Mouse (Mus musculus) v-Abl transformed pro-B cells (cell line): ENCODE data around the gene Xlr3a.
"Not testable (repeated sequence)": the region's sequence is repeated elsewhere in the genome, so short reads cannot be mapped to it uniquely, and the experiment has no call there.

ENCODE experiments used
- in situ Hi-C, 2 experiments: fragments of 400-800 bp; cut with MboI; formaldehyde crosslinking; loops; one replicate each; pipeline ENCODE4 v1.15.1; 2025; ENCODE audit not compliant: unreplicated experiment in 2 of 2

Gene Xlr3a

DNA sequence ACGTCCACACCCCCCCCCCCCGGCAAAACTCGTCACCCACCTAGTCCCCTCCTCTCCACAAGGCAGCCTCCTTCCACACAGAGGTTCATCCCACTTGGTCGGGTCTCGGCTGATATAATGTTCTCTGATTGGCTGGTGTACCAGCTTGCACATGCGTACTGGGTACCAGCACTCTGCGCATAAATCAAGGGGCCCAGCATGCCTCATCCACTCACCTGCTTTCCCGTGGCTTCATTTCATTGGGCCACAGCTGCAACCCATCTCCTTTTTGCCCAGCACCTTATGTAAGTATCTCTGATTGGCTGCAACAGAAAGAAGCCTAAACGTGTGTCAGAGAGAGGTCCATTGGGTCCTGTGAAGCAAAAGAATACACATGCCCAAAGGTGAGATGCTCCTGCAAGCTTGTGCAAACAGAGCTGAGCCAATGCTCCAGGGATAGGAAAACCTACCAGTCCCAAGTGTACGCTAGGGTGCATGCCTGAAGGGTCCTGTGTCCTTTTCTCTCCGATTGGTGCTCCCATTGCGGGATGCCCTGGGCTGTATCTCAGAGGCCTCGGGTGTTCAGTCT is at the start of gene Xlr3a:
Gene Xlr3a, minus strand, starts transcription at position 155 of the 568 bp plus-strand sequence.
- in situ Hi-C loops = not testable (repeated sequence)

DNA sequence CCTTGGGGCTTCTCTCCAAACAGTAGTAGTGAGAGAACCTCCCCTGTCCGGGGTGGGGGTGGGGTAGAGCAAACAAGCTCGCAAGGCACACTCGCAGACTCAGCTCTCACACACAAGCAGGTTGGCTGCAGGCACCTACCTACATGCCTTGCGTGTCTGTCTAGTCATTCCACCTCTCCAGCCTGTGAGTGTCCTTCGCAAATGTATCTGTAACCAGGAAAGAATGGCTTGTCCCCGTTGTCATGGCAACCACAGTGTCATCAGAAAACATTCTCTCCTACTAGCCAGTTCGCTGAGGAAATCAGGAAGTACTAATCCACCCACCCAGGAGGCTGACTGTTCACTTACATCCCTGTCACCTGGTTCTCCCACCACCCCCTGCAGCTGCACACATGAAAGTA is 46.3 kb upstream of the Xlr3a start:
- in situ Hi-C loops = not testable (repeated sequence)

DNA sequence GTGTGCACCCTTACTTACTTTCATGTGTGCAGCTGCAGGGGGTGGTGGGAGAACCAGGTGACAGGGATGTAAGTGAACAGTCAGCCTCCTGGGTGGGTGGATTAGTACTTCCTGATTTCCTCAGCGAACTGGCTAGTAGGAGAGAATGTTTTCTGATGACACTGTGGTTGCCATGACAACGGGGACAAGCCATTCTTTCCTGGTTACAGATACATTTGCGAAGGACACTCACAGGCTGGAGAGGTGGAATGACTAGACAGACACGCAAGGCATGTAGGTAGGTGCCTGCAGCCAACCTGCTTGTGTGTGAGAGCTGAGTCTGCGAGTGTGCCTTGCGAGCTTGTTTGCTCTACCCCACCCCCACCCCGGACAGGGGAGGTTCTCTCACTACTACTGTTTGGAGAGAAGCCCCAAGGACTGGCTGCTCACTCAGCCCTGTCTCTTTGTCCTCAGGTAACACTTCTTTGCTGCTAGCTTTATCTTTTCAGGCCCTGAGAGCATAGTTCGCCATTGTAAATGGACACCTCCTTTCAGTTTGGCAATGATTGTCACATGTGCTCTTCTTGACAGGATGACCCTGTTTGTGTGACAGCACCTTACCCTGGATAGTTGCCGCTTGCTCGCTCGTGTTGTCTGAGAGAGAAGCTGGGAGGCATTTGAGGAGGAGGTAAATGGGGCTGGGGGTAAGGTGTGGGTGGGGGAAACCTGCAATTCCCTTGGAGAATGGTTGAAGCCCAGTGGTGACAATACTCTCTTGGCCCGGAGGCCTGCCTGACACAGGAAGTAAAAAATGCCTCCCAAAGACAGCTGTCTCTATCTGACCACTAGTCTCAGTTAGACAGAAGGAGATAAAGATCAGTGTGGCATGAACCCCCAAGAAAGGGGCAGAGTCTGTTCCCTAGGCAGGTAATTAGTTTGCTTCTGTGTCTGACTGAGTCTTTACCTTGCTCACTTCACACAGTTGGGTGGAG is 26.2 kb upstream of the Xlr3a start:
- in situ Hi-C loops = not testable (repeated sequence)

DNA sequence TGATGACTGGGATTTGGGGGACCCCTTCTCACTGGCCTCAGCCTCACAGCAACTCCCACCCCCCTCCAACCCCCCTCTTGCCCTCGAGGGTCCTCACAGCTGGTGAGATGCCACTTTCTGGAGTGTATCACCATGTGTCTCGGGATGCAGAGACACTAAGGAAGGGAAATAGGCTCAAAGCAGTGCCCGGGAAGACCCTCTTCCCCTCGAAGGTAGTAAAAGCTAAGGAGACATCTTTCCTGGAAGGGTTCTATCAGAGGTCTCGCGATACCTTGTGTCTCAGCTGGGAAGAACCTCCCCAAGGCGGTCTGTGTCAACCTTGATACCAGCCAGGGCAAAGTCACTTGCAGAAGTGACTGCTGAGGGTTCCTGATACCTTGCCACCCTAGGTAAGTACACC is 19.9 kb upstream of the Xlr3a start, which contains the start of gene Gm14685:
Gene Gm14685, plus strand, starts transcription at position 301 of the 400 bp plus-strand sequence.
- in situ Hi-C loops = not testable (repeated sequence)

DNA sequence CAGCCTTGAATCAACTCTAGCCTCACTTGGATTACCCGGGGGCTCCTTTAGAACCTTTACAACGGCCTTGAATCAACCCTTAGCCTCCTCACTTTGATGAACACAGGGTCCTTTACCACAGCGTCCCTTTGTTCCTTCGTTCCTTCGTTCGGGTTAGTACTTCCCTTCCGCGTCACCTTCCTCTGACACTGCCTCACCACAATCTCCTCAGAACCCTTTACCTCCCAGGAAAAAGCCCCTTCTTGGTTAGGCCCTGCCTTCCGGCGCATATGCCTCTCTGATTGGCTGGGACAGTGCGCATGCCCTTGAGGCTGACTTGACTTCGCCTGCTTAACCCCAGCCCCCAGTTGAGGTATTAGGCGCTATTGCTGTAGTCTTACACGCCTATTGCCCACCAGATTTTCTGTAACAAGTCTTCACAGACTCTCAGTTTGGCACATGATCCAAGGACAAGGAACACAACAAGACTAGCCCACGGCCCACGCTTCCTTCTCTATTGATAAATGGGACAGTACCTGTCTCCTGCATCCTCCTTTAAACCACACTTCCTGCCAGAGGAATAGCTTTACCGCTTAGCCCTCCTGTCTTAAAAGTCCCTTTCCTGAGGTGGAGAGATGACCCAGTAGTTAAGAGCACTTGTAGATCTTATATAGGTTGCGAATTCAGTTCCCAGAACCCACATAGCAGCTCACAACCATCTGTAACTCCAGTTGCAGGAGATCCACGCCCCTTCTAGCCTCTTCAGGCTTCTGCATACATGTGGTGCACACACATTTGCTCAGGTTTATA is 14.4 kb downstream of the Xlr3a start, which contains the start of gene Xlr4a:
Gene Xlr4a, minus strand, starts transcription at position 212 of the 789 bp plus-strand sequence.
- in situ Hi-C loops = not testable (repeated sequence)

DNA sequence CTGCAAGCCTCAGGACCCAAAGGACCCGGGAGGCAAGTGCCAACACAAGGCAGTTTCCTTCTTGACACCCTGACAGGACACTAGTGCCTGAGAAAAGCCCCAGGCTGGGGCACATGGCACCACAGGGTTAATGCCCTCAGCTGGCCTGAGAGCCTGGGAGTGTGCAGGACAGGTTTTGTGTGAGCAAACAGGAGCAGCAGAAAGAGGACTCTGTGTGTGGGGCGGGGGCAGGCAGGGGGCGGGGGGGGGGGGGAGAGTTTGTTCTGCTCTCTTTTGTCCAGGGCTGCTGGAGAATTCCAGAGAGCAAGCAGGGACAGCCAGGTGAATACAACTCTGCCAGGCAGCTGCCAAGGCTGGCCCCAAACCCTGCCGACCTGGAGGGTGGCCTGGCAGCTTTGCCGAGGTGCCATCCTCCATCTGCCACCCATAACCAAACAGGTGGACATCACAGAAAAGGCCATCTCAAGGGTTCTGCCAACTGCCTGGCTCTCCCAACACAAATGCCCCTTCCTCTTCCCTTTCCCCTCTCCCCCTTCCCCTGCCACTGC is 30.1 kb downstream of the Xlr3a start:
- in situ Hi-C loops = loop anchor here in 1 of 2 experiments (25.0 kb wide), 1 partner anchor 370 kb away; the partner anchor contains the start of gene Trex2

DNA sequence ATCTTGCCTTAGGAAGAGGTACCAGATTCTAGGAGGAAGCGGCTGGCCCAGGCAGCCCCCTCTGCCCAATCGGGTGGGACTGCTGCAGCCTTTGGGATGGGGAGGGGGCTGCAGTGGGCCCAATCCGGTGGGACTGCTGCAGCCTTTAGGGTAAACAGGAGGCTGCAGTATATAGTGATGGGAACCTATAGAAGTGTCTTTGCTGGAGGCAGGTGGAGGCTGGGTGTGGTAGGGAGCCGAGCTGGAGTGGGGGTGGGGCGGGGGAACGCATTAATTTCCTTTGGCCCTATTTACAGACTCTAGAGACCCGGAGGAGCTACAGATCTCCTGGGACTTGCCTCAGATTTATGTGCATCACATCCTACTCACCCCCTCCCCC is 32.5 kb downstream of the Xlr3a start, which contains the start of gene Pnma3:
Gene Pnma3, plus strand, starts transcription at position 373 of the 379 bp plus-strand sequence.
- in situ Hi-C loops = loop anchor here in 1 of 2 experiments (25.0 kb wide), 1 partner anchor 373 kb away; the partner anchor contains the start of gene Trex2

DNA sequence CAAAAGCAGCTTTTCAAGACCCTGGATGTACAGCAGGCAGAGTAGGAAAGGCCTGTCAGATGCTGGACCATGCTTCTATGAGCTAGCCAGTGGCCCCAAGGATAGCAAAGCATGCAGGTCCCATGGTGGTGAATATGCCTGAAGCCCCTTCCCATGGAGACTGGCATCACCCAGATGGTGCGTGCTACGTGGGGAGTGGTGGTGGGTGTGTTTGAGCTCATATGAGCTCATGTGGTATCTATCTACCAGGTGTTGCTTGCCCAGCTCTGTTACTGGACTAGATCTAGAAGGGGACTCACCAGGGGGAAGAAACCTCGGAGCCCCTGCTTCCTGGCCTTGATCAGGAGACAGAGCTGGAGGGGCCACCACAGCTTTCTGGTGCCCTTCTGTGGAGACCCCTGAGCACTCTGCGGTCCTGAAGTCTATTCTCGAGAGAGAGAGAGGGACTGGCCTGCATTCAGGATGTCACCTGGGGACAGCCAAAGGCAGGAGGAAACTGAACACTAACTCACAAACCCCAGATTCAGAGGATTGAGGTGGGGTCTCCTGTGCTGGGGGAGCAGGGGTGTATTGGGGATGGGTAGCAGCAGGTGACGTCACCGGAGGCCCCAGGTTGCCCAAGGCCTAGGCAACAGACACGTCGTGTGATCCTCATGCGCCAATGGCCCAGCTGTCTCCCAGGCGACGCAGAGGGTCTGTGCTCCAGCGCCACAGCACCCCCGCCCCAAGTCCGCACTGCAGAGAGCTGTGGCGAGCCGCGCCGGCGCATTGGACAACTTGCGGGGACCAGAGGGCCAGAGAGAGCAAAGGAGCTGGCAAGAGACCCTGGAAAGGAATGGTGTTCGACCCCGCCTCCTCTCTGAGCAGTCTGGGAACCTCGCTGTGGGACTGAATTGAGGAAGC is 33.1 kb downstream of the Xlr3a start:
- in situ Hi-C loops = loop anchor here in 1 of 2 experiments (25.0 kb wide), 1 partner anchor 374 kb away; the partner anchor contains the start of gene Trex2

DNA sequence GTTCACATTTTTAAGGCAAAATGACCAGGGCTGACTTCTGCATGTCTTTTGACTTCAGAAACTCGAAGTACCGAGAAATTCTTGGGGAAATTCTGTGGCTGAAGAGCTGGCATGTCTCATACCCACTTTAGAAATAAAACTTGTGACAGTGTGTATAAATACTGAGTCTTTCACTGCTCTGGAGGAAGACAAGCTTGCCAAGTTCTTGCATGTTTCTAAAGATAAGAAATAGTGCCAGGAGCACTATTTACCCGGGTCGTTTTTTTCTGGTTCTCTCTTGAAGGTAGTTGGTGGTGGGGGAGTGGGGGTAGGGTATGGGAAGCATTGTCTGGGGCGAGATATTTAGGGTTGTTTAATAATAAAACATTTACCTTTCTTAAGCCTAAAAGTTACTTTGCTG is 34.6 kb downstream of the Xlr3a start:
- in situ Hi-C loops = loop anchor here in 1 of 2 experiments (25.0 kb wide), 1 partner anchor 375 kb away; the partner anchor contains the start of gene Trex2

DNA sequence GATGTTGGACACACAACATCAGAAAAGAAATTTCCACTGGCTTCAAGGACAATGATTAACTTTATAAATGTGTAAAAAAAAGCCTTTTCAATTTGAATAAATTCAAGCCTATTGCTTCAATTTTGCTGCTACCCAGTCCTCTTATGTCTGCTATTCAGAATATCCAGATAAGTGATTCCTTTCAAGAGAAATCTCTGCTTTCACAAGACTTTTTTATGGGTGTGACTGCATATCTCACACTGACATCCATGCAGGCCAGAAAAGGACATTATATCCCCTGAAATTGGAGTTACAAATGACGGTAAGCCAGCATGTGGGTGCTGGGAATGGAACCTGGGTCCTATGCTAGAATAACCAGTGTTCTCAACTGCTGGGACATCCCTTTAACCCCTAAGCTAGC is 35.4 kb downstream of the Xlr3a start:
- in situ Hi-C loops = loop anchor here in 1 of 2 experiments (25.0 kb wide), 1 partner anchor 376 kb away; the partner anchor contains the start of gene Trex2

DNA sequence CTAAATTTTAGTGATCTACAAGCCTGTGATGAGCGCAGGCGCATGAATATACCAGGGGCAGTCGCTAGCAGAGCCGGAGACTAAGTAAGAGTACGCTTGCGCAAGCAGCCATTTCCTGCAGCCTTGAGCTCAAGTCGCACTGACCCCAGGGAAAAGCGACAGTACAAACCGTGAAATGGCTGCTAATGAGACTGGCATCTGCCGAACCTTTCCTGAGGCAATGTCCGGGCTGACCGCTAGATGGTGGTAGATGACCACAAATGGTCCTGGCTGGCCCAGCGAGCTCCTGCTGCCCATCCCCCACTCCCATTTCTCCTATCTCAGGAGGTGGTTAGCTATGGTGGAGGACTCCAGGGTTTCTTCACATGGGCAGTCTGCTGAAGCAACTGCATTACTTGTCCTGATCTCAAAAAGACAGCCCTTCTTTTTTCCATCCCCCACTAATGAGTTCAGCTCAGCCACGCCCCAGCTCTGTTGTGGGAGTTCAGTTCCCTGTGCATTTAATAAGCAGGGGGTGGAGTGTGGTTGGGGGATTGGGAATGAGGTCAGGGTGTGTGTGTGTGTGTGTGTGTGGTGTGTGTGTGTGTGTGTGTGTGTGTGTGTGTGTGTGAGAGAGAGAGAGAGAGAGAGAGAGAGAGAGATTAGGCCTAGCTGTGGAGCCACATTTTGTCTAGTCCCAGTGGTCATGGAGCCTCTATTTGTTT is 42.9 kb downstream of the Xlr3a start:
- in situ Hi-C loops = loop anchor here in 1 of 2 experiments (10.0 to 25.0 kb wide), 2 partner anchors 383 to 631 kb away; partner anchors contain the start of gene Trex2

DNA sequence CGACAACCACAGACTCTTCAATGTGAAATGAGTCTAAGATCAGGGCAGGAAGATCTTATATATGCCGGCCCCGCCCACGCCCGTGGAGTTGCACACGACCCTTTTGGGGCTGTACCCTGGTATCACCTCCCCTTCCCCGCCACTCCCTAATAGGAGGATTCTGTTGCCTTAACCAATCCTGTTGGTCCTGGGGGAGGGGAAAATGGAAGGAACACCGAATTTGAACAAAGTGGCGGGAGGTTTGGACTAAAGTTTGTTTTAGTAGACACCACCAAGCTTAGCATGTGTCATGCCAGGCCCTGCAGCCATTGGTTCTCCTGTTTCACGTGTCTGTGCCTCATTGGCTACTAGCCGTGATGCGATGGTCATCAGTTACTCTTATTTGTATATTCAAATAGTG is 57.2 kb downstream of the Xlr3a start:
- in situ Hi-C loops = no loop called here

DNA sequence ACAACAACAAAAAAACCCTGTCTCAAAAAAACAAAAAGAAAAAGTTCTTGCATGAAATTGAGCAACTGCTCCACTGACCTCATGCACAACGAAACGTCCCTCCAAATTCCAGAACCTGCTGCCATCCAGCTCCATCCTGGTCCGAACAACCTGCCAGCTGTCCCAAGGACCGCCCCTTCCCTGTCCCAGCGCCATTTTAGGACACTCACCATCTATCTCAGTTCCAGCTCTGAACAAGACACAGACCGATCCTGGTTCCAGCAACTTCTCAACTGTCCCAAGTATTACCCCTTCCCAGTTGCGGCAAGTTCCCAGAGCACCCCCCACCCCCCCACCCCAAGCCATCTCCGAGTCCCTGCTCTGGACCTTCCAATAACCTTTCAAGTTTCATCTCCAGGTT is 58.1 kb downstream of the Xlr3a start:
- in situ Hi-C loops = no loop called here

DNA sequence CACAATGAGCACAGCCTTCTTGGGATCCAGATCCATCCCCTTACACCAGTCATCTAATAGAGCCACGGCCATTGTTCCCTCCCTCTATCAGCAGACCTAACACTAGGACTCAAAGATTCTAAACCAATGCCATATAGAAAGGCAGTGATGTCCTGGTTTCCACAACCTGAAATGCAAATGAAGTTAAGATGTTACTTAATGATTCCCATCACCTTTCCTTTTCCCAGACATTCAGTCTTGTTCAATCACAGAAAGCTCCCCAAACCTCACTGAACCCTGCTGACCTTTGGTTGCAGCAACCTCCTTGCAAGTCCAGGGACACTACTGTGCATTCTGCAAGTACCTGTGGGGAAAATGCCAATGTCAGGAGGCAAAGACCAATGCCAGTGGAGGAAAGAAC is 59.9 kb downstream of the Xlr3a start, which contains the start of gene Pnma5:
Gene Pnma5, minus strand, starts transcription at position 101 of the 400 bp plus-strand sequence.
- in situ Hi-C loops = no loop called here
